ENCODE assay signal across 9 mouse cellular contexts in the genomic region with DNA sequence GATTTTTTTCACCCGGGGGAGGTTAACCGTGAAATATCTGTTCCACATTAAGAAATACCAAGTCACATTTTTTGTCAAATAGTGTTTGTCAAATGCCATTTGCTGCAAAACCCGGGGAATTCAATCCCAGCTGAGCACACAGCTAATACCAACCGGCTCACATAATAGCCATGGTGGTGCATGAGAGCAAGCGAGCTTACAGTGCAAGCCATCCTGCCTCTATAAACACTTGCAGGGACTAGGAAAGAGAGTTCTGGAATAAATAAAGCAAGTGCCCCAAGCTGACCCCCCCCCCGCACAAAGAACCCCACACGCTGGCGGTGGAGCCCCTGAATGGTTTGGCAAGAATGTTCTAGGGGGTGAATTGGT. TPM values are rescaled to one million over a fixed set of nuclear protein-coding genes. Genes with fewer than 3 reads are reported as not detected.
A peak's percentile ranks its signal among the peaks of the same experiment; 100 is the strongest.
DNase-seq lines count a peak whose midpoint lies in the region; ATAC-seq lines count a peak whose summit lies in the region.
"Had no signal": no experiment of that assay in that cellular context is flagged by ENCODE, and none has a peak within 500 bp of the region (broad histone marks: within the 10 kb centered on the region; RNA-seq: fewer than 3 reads in every experiment).

No protein-coding gene starts in this region.

- peak overlapping the region; percentile 12; the same call in 1 of the 2 replicates for H3K4me3 ChIP-seq in lung, embryonic 15.5 days
- peak overlapping the region; percentile 28 for H3K4me3 ChIP-seq in forebrain, embryonic 16.5 days (replicated peaks; ENCODE audit: low read length)
- H3K4me3 ChIP-seq in limb, embryonic 12.5 days (replicated peaks): peak overlapping the region; percentile 27
- no peak overlapping the region for H3K4me3 ChIP-seq in stomach, embryonic 14.5 days (ENCODE audit: low read depth, low read length)

- WGBS in lung, embryonic 15.5 days: 11% methylated on average over 8 of the region's 8 CpGs
- 2% methylated on average over 8 of the region's 8 CpGs for WGBS in forebrain, embryonic 16.5 days
- 2% methylated on average over 8 of the region's 8 CpGs for WGBS in limb, embryonic 12.5 days
- WGBS in stomach, embryonic 14.5 days: 5% methylated on average over 8 of the region's 8 CpGs

- no peaks in the 10 kb centered on the region for H3K9me3 ChIP-seq in lung, embryonic 15.5 days
- H3K9me3 ChIP-seq in forebrain, embryonic 16.5 days (ENCODE audit: control insufficient read depth, low read length): no peaks in the 10 kb centered on the region
- no peaks in the 10 kb centered on the region for H3K9me3 ChIP-seq in limb, embryonic 12.5 days
- H3K9me3 ChIP-seq in stomach, embryonic 14.5 days (ENCODE audit: control insufficient read depth, low read depth, low read length): no peaks in the 10 kb centered on the region

- ATAC-seq in lung, embryonic 15.5 days (ENCODE audit: borderline replicate concordance, extremely low read depth, low FRiP score, low TSS enrichment): no peak
- no peak; the same call in 1 of the 2 replicates for ATAC-seq in forebrain, embryonic 16.5 days
- ATAC-seq in limb, embryonic 12.5 days (ENCODE audit: insufficient number of reproducible peaks, insufficient read depth, low FRiP score, low TSS enrichment, low read depth): no peak
- no peak for ATAC-seq in stomach, embryonic 14.5 days (ENCODE audit: insufficient number of reproducible peaks, insufficient read depth, low FRiP score, low read depth)
- ATAC-seq in megakaryocyte, adult 5-6 weeks (ENCODE audit: poor library complexity, severe bottlenecking): no peak

- H3K36me3 ChIP-seq in lung, embryonic 15.5 days: no peaks in the 10 kb centered on the region
- H3K36me3 ChIP-seq in forebrain, embryonic 16.5 days (ENCODE audit: control insufficient read depth, insufficient read depth): no peaks in the 10 kb centered on the region
- H3K36me3 ChIP-seq in limb, embryonic 12.5 days: no peaks in the 10 kb centered on the region
- no peaks in the 10 kb centered on the region for H3K36me3 ChIP-seq in stomach, embryonic 14.5 days (ENCODE audit: control insufficient read depth, insufficient read depth, low read length)

- peaks cover 61% of the 10 kb centered on the region for H3K4me1 ChIP-seq in lung, embryonic 15.5 days
- H3K4me1 ChIP-seq in forebrain, embryonic 16.5 days (replicated peaks; ENCODE audit: control insufficient read depth, insufficient read depth, low read length): peaks cover 30% of the 10 kb centered on the region
- peaks cover 92% of the 10 kb centered on the region for H3K4me1 ChIP-seq in limb, embryonic 12.5 days (replicated peaks)
- H3K4me1 ChIP-seq in stomach, embryonic 14.5 days (ENCODE audit: control insufficient read depth, insufficient read depth, low read length): peaks cover 56% of the 10 kb centered on the region

- peaks cover 30% of the 10 kb centered on the region for H3K27me3 ChIP-seq in lung, embryonic 15.5 days
- H3K27me3 ChIP-seq in forebrain, embryonic 16.5 days (replicated peaks; ENCODE audit: control insufficient read depth, insufficient read depth, low read length): peaks cover 40% of the 10 kb centered on the region
- 0 out of 2 replicates have a peak, but pooled peaks cover 6% of the 10 kb centered on the region for H3K27me3 ChIP-seq in limb, embryonic 12.5 days
- H3K27me3 ChIP-seq in stomach, embryonic 14.5 days (ENCODE audit: control insufficient read depth, insufficient read depth, low read length): no peaks in the 10 kb centered on the region

- no peak for DNase-seq in lung, postnatal 14 days
- DNase-seq in urinary bladder, postnatal 14 days (ENCODE audit: low spot score): no peak
- no peak for DNase-seq in adrenal gland, postnatal 10 days
- DNase-seq: right cerebral cortex, postnatal 25 days had no signal

- no peak overlapping the region for H3K9ac ChIP-seq in lung, embryonic 15.5 days
- H3K9ac ChIP-seq in forebrain, embryonic 16.5 days (replicated peaks; ENCODE audit: low read depth, low read length): peak overlapping the region; percentile 55
- no peak overlapping the region for H3K9ac ChIP-seq in limb, embryonic 12.5 days (replicated peaks)
- no peak overlapping the region for H3K9ac ChIP-seq in stomach, embryonic 14.5 days (replicated peaks; ENCODE audit: low read depth, low read length)

- H3K4me2 ChIP-seq in lung, embryonic 15.5 days: peak overlapping the region; percentile 52
- H3K4me2 ChIP-seq in forebrain, embryonic 16.5 days (ENCODE audit: low read length): peak overlapping the region; percentile 56
- peak overlapping the region; percentile 97 for H3K4me2 ChIP-seq in limb, embryonic 12.5 days
- peak overlapping the region; percentile 37 for H3K4me2 ChIP-seq in stomach, embryonic 14.5 days (replicated peaks; ENCODE audit: low read depth, low read length)

- H3K27ac ChIP-seq in lung, embryonic 15.5 days: peak overlapping the region; percentile 16
- H3K27ac ChIP-seq in forebrain, embryonic 16.5 days (ENCODE audit: low read length): peak overlapping the region; percentile 65
- peak overlapping the region; percentile 87 for H3K27ac ChIP-seq in limb, embryonic 12.5 days
- peak overlapping the region; percentile 75; the same call in 1 of the 2 replicates for H3K27ac ChIP-seq in stomach, embryonic 14.5 days (ENCODE audit: low read length)

RNA-seq across cellular contexts. Expression of a gene that starts 5.7 kb away (rescaled TPM):
- polyA plus RNA-seq in lung, embryonic 15.5 days (2015; fragmentation: Nextera tagmentation; extraction: Ambion mirVana): 6.7 and 7.8 TPM in 2 replicates
- polyA plus RNA-seq in forebrain, embryonic 16.5 days (2015; fragmentation: Nextera tagmentation; extraction: Ambion mirVana): 7.4 and 9.7 TPM in 2 replicates
- polyA plus RNA-seq in limb, embryonic 12.5 days (2016; fragmentation: Nextera tagmentation; extraction: Ambion mirVana): 31.4 and 31.9 TPM in 2 replicates
- polyA plus RNA-seq in stomach, embryonic 14.5 days (2014; fragmentation: Nextera tagmentation; extraction: Ambion mirVana): 20.7 and 24.0 TPM in 2 replicates
- 10 to 100 TPM in 1 of 2 experiments, 1 to 10 TPM in 1; 7.9 to 10.1 TPM for total RNA-seq in adrenal gland, postnatal 10 days (2021)
- total RNA-seq in megakaryocyte, adult 5-6 weeks (2015): 0.43 TPM in 1 of 2 replicates, not detected in the other
- 0.04 and 0.37 TPM in 2 replicates for total RNA-seq in megakaryocyte, adult 5-6 weeks (2017)

RNA-seq across cellular contexts. Expression of a gene that starts 43.1 kb away (rescaled TPM):
- polyA plus RNA-seq in lung, embryonic 15.5 days (2015; fragmentation: Nextera tagmentation; extraction: Ambion mirVana): 0.06 and 0.22 TPM in 2 replicates
- 0.68 and 0.75 TPM in 2 replicates for polyA plus RNA-seq in forebrain, embryonic 16.5 days (2015; fragmentation: Nextera tagmentation; extraction: Ambion mirVana)
- polyA plus RNA-seq in limb, embryonic 12.5 days (2016; fragmentation: Nextera tagmentation; extraction: Ambion mirVana): 1.6 TPM in 2 replicates
- 0.54 and 0.76 TPM in 2 replicates for polyA plus RNA-seq in stomach, embryonic 14.5 days (2014; fragmentation: Nextera tagmentation; extraction: Ambion mirVana)
- not detected for total RNA-seq in adrenal gland, postnatal 10 days (2021)
- total RNA-seq in megakaryocyte, adult 5-6 weeks (2015): 0.64 and 1.0 TPM in 2 replicates
- 0.04 TPM in 1 of 2 replicates, not detected in the other for total RNA-seq in megakaryocyte, adult 5-6 weeks (2017)

Comparison
In these comparisons a context has a peak if more than half of its experiments do, and no peak if none do; other contexts are left out.
1. H3K27ac ChIP-seq: peak in every context shown above with its lines; median percentile 87 in limb, embryonic 12.5 days; 75 in stomach, embryonic 14.5 days; 65 in forebrain, embryonic 16.5 days; 16 in lung, embryonic 15.5 days.
2. H3K4me2 ChIP-seq: peak in every context shown above with its lines; median percentile 97 in limb, embryonic 12.5 days; 56 in forebrain, embryonic 16.5 days; 52 in lung, embryonic 15.5 days; 37 in stomach, embryonic 14.5 days.